Mouse (Mus musculus): Measurements from ENCODE around the gene Magel2. TPM values are rescaled to one million over a fixed set of nuclear protein-coding genes. Genes with fewer than 3 reads are reported as not detected.
A peak's percentile ranks its signal among the peaks of the same experiment; 100 is the strongest.

Magel2 gene
- polyA plus RNA-seq, 1 experiment = 0.94 TPM

GRCm38 (mm10) chr7:62416173-62416572 is 39.4 kb downstream of the Magel2 start:
- TF ChIP-seq EP300 (IDR thresholded peaks at IDR 0.05; ENCODE audit: insufficient read depth, low read depth, low read length) (no peak), CTCF (IDR thresholded peaks at IDR 0.05; ENCODE audit: low read depth, low read length) (no peak), POLR2A (IDR thresholded peaks at IDR 0.05; ENCODE audit: insufficient read depth, low read length) (no peak)
- Histone ChIP-seq H3K27me3 (ENCODE audit: control insufficient read depth, insufficient read depth, low read length, poor library complexity, severe bottlenecking) (no peaks in the 10 kb centered on the region), H3K27ac (ENCODE audit: insufficient read depth, low read length) (no peak overlapping the region), H3K9me3 (replicated peaks; ENCODE audit: control insufficient read depth, insufficient read depth, low read length, poor library complexity, severe bottlenecking) (no peaks in the 10 kb centered on the region; the same call in 1 of the 2 replicates), H3K36me3 (ENCODE audit: control insufficient read depth, insufficient read depth, low read length, poor library complexity, severe bottlenecking) (no peaks in the 10 kb centered on the region), H3K4me1 (ENCODE audit: control insufficient read depth, insufficient read depth, low read length) (no peaks in the 10 kb centered on the region), H3K4me3 (ENCODE audit: low read depth, low read length) (no peak overlapping the region), H3K9ac (ENCODE audit: low read depth, poor library complexity, severe bottlenecking) (no peak overlapping the region)

- Histone ChIP-seq H3K36me3 (ENCODE audit: control insufficient read depth, insufficient read depth, low read length, poor library complexity, severe bottlenecking) (no peaks in the 10 kb centered on the region), H3K4me1 (ENCODE audit: control insufficient read depth, insufficient read depth, low read length) (no peaks in the 10 kb centered on the region), H3K27me3 (ENCODE audit: control insufficient read depth, insufficient read depth, low read length, poor library complexity, severe bottlenecking) (no peaks in the 10 kb centered on the region), H3K9ac (ENCODE audit: low read depth, poor library complexity, severe bottlenecking) (no peak overlapping the region), H3K27ac (ENCODE audit: insufficient read depth, low read length) (no peak overlapping the region), H3K4me3 (ENCODE audit: low read depth, low read length) (peak overlapping the region; percentile 86; the same call in 1 of the 2 replicates), H3K9me3 (replicated peaks; ENCODE audit: control insufficient read depth, insufficient read depth, low read length, poor library complexity, severe bottlenecking) (no peaks in the 10 kb centered on the region; the same call in 1 of the 2 replicates)
- TF ChIP-seq EP300 (IDR thresholded peaks at IDR 0.05; ENCODE audit: insufficient read depth, low read depth, low read length) = no peak
- TF ChIP-seq CTCF (IDR thresholded peaks at IDR 0.05; ENCODE audit: low read depth, low read length) = no peak
- TF ChIP-seq POLR2A (IDR thresholded peaks at IDR 0.05; ENCODE audit: insufficient read depth, low read length) = no peak
Measured at GRCm38 (mm10) chr7:62418346-62418745, 41.5 kb downstream of the Magel2 start.

- H3K27ac ChIP-seq (ENCODE audit: insufficient read depth, low read length) = no peak overlapping the region
- no peak overlapping the region for H3K9ac ChIP-seq (ENCODE audit: low read depth, poor library complexity, severe bottlenecking)
- peak overlapping the region; percentile 86 for H3K4me3 ChIP-seq (ENCODE audit: low read depth, low read length)
- H3K27me3 ChIP-seq (ENCODE audit: control insufficient read depth, insufficient read depth, low read length, poor library complexity, severe bottlenecking) = no peaks in the 10 kb centered on the region
- H3K36me3 ChIP-seq (ENCODE audit: control insufficient read depth, insufficient read depth, low read length, poor library complexity, severe bottlenecking) = no peaks in the 10 kb centered on the region
- no peaks in the 10 kb centered on the region for H3K4me1 ChIP-seq (ENCODE audit: control insufficient read depth, insufficient read depth, low read length)
- no peak for TF ChIP-seq EP300 (IDR thresholded peaks at IDR 0.05; ENCODE audit: insufficient read depth, low read depth, low read length)
- TF ChIP-seq CTCF (IDR thresholded peaks at IDR 0.05; ENCODE audit: low read depth, low read length) = no peak
- TF ChIP-seq POLR2A (IDR thresholded peaks at IDR 0.05; ENCODE audit: insufficient read depth, low read length) = no peak
- H3K9me3 ChIP-seq (replicated peaks; ENCODE audit: control insufficient read depth, insufficient read depth, low read length, poor library complexity, severe bottlenecking) = no peaks in the 10 kb centered on the region; the same call in 1 of the 2 replicates
Measured at GRCm38 (mm10) chr7:62419105-62419492, 42.3 kb downstream of the Magel2 start.

- Histone ChIP-seq H3K4me1 (ENCODE audit: control insufficient read depth, insufficient read depth, low read length) (no peaks in the 10 kb centered on the region), H3K4me3 (ENCODE audit: low read depth, low read length) (peak within 1 kb of the TSS; percentile 86), H3K9ac (ENCODE audit: low read depth, poor library complexity, severe bottlenecking) (peak within 1 kb of the TSS; percentile 68), H3K27ac (ENCODE audit: insufficient read depth, low read length) (0 out of 2 replicates have a peak within 1 kb of the TSS, but pooled peaks have one; percentile 39), H3K27me3 (ENCODE audit: control insufficient read depth, insufficient read depth, low read length, poor library complexity, severe bottlenecking) (no peaks in the 10 kb centered on the region), H3K36me3 (ENCODE audit: control insufficient read depth, insufficient read depth, low read length, poor library complexity, severe bottlenecking) (no peaks in the 10 kb centered on the region), H3K9me3 (replicated peaks; ENCODE audit: control insufficient read depth, insufficient read depth, low read length, poor library complexity, severe bottlenecking) (no peaks in the 10 kb centered on the region; the same call in 1 of the 2 replicates)
- TF ChIP-seq CTCF (IDR thresholded peaks at IDR 0.05; ENCODE audit: low read depth, low read length) = no peak
- TF ChIP-seq POLR2A (IDR thresholded peaks at IDR 0.05; ENCODE audit: insufficient read depth, low read length) = peak; percentile 50
- TF ChIP-seq EP300 (IDR thresholded peaks at IDR 0.05; ENCODE audit: insufficient read depth, low read depth, low read length) = 0 out of 2 replicates have a peak, but pooled peaks have one; percentile 34
Measured at GRCm38 (mm10) chr7:62419493-62420360, 42.9 kb downstream of the Magel2 start, which contains the start of gene Mkrn3. Gene Mkrn3 (minus strand): TSS chr7:62420139.

- no peaks in the 10 kb centered on the region; the same call in 1 of the 2 replicates for H3K9me3 ChIP-seq (replicated peaks; ENCODE audit: control insufficient read depth, insufficient read depth, low read length, poor library complexity, severe bottlenecking)
- no peak overlapping the region for H3K27ac ChIP-seq (ENCODE audit: insufficient read depth, low read length)
- H3K27me3 ChIP-seq (ENCODE audit: control insufficient read depth, insufficient read depth, low read length, poor library complexity, severe bottlenecking) = no peaks in the 10 kb centered on the region
- H3K9ac ChIP-seq (ENCODE audit: low read depth, poor library complexity, severe bottlenecking) = no peak overlapping the region
- H3K4me3 ChIP-seq (ENCODE audit: low read depth, low read length) = no peak overlapping the region
- H3K36me3 ChIP-seq (ENCODE audit: control insufficient read depth, insufficient read depth, low read length, poor library complexity, severe bottlenecking) = no peaks in the 10 kb centered on the region
- TF ChIP-seq POLR2A (IDR thresholded peaks at IDR 0.05; ENCODE audit: insufficient read depth, low read length) (no peak), EP300 (IDR thresholded peaks at IDR 0.05; ENCODE audit: insufficient read depth, low read depth, low read length) (no peak), CTCF (IDR thresholded peaks at IDR 0.05; ENCODE audit: low read depth, low read length) (no peak)
- no peaks in the 10 kb centered on the region for H3K4me1 ChIP-seq (ENCODE audit: control insufficient read depth, insufficient read depth, low read length)
Measured at GRCm38 (mm10) chr7:62420566-62420965, 43.8 kb downstream of the Magel2 start.

- H3K4me3 ChIP-seq (ENCODE audit: low read depth, low read length) = no peak overlapping the region
- no peak overlapping the region for H3K9ac ChIP-seq (ENCODE audit: low read depth, poor library complexity, severe bottlenecking)
- no peaks in the 10 kb centered on the region; the same call in 1 of the 2 replicates for H3K27me3 ChIP-seq (ENCODE audit: control insufficient read depth, insufficient read depth, low read length, poor library complexity, severe bottlenecking)
- no peaks in the 10 kb centered on the region; the same call in 1 of the 2 replicates for H3K9me3 ChIP-seq (replicated peaks; ENCODE audit: control insufficient read depth, insufficient read depth, low read length, poor library complexity, severe bottlenecking)
- no peaks in the 10 kb centered on the region for H3K36me3 ChIP-seq (ENCODE audit: control insufficient read depth, insufficient read depth, low read length, poor library complexity, severe bottlenecking)
- no peaks in the 10 kb centered on the region for H3K4me1 ChIP-seq (ENCODE audit: control insufficient read depth, insufficient read depth, low read length)
- no peak overlapping the region for H3K27ac ChIP-seq (ENCODE audit: insufficient read depth, low read length)
- TF ChIP-seq EP300 (IDR thresholded peaks at IDR 0.05; ENCODE audit: insufficient read depth, low read depth, low read length) = no peak
- no peak for TF ChIP-seq CTCF (IDR thresholded peaks at IDR 0.05; ENCODE audit: low read depth, low read length)
- no peak for TF ChIP-seq POLR2A (IDR thresholded peaks at IDR 0.05; ENCODE audit: insufficient read depth, low read length)
Measured at GRCm38 (mm10) chr7:62423210-62423609, 46.4 kb downstream of the Magel2 start.
